Mouse (Mus musculus): ENCODE measurements at regions not wholly inside any gene's neighbourhood (a gene's known extent, or its start where the extent isn't known, plus 50 kb on each side); places are given as distances from the start of the nearest gene placed in this dataset.

GRCm38 (mm10) chr2:159138603-159139002, 344.0 kb downstream of the Dhx35 start:
- DNase-seq (ENCODE audit: low spot score) = no peak

GRCm38 (mm10) chr2:159145980-159146379, 351.4 kb downstream of the Dhx35 start:
- no peak for DNase-seq (ENCODE audit: low spot score)

- DNase-seq (ENCODE audit: low spot score) = peak; percentile 80
Observed at GRCm38 (mm10) chr2:159163985-159164384, 369.4 kb downstream of the Dhx35 start.

GRCm38 (mm10) chr2:159168553-159169064, 374.0 kb downstream of the Dhx35 start:
- no peak for DNase-seq (ENCODE audit: low spot score)

- peak; percentile 17 for DNase-seq (ENCODE audit: low spot score)
Observed at GRCm38 (mm10) chr2:159196156-159196555, 401.5 kb downstream of the Dhx35 start.

- no peak for DNase-seq (ENCODE audit: low spot score)
Observed at GRCm38 (mm10) chr2:159232266-159232665, 437.7 kb downstream of the Dhx35 start.

- no peak for DNase-seq (ENCODE audit: low spot score)
Observed at GRCm38 (mm10) chr2:159235000-159235399, 440.4 kb downstream of the Dhx35 start.

- DNase-seq (ENCODE audit: low spot score) = peak; percentile 6
Observed at GRCm38 (mm10) chr2:159250065-159250464, 455.5 kb downstream of the Dhx35 start.

- peak; percentile 15 for DNase-seq (ENCODE audit: low spot score)
Observed at GRCm38 (mm10) chr2:159250993-159251665, 456.5 kb downstream of the Dhx35 start.

GRCm38 (mm10) chr2:159270221-159271080, 475.8 kb downstream of the Dhx35 start:
- DNase-seq (ENCODE audit: low spot score) = peak; percentile 46

GRCm38 (mm10) chr2:159278896-159279295, 484.3 kb downstream of the Dhx35 start:
- no peak for DNase-seq (ENCODE audit: low spot score)

GRCm38 (mm10) chr2:159281558-159282320, 487.1 kb downstream of the Dhx35 start:
- no peak for DNase-seq (ENCODE audit: low spot score)

- DNase-seq (ENCODE audit: low spot score) = no peak
Observed at GRCm38 (mm10) chr2:159284100-159284499, 489.5 kb downstream of the Dhx35 start.

GRCm38 (mm10) chr2:159284525-159285189, 490.1 kb downstream of the Dhx35 start:
- peak; percentile 31 for DNase-seq (ENCODE audit: low spot score)

GRCm38 (mm10) chr2:159287996-159288563, 493.5 kb downstream of the Dhx35 start:
- DNase-seq (ENCODE audit: low spot score) = no peak

- no peak for DNase-seq (ENCODE audit: low spot score)
Observed at GRCm38 (mm10) chr2:159290081-159290480, 495.5 kb downstream of the Dhx35 start.

- no peak for DNase-seq (ENCODE audit: low spot score)
Observed at GRCm38 (mm10) chr2:159307001-159307400, 512.4 kb downstream of the Dhx35 start.

- no peak for DNase-seq (ENCODE audit: low spot score)
Observed at GRCm38 (mm10) chr2:159334711-159335110, 540.1 kb downstream of the Dhx35 start.

- no peak for DNase-seq (ENCODE audit: low spot score)
Observed at GRCm38 (mm10) chr2:159336646-159337045, 542.0 kb downstream of the Dhx35 start.

GRCm38 (mm10) chr2:159343624-159344560, 549.3 kb downstream of the Dhx35 start:
- DNase-seq (ENCODE audit: low spot score) = peak; percentile 6

All from embryo, embryonic 10.5 days (tissue).